Mouse (Mus musculus) liver, adult 2 months (tissue): ENCODE data around the gene Creb5.

ENCODE experiments used
- CTCF ChIP-seq: fragments of 200-500 bp; IDR thresholded peaks from 2 replicates; pipeline ENCODE4 v1.5.1; 2011; ENCODE audit warnings: low read depth, low read length, control low read depth
- POLR2A ChIP-seq: fragments of 200-500 bp; IDR thresholded peaks from 2 replicates; pipeline ENCODE4 v1.6.1; 2011; ENCODE audit warnings: low read length, control low read depth; ENCODE audit not compliant: insufficient read depth; ENCODE audit errors: extremely low read depth

- TF ChIP-seq POLR2A (no peak), CTCF (no peak)
Measured at GRCm38 (mm10) chr6:53713152-53713551, 426.1 kb downstream of the Creb5 start.
